Mouse (Mus musculus) neutrophil, adult 5-6 weeks (primary cell): ENCODE measurements at regions not wholly inside any gene's neighbourhood (a gene's known extent, or its start where the extent isn't known, plus 50 kb on each side); places are given as distances from the start of the nearest gene placed in this dataset.

Source experiments
- ATAC-seq: fragments of 151-379, 151-347 bp; 2 replicates; pipeline ENCODE4 v1.8.0; 2017; ENCODE audit warnings: mild to moderate bottlenecking, moderate TSS enrichment; ENCODE audit not compliant: insufficient number of reproducible peaks, poor library complexity, low FRiP score, severe bottlenecking; ENCODE audit errors: extremely low read depth

GRCm38 (mm10) chr12:25210597-25210996, 113.7 kb upstream of the Id2 start:
- ATAC-seq, result no peak

- no peak for ATAC-seq
Measured at GRCm38 (mm10) chr12:25209333-25209728, 112.4 kb upstream of the Id2 start.

DNA sequence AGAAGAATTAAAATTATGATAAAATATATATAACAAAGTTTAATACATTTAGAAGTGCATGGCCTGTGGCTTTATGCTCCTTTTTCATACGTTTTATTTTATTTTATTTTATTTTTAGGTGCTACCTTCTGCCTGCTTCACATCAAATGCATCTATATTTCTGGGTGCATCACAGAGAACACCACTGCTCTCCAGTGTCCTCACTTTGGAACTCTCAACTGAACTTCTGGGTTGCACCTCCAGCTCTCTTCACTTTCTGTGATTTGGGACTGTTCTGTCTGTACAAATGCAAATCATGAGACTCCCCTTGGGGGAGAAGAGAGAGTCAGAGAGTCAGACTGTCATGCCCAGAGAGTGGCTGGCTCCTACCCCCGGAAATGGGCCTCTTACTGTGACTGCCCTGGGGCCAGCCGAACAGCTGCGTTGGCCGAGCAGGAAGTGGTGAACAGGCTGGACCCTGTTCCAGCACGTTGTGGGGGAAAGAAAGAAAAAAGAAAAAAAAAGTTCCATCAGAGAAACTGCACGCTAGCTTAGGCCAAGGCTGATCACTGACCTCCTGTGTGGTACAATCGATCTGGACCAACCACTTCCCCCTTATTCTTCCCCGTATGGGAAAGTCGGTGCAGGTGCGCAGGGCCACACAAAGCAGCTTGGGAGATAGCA, 111.9 kb upstream of the Id2 start:
- peak; percentile 72 for ATAC-seq

DNA sequence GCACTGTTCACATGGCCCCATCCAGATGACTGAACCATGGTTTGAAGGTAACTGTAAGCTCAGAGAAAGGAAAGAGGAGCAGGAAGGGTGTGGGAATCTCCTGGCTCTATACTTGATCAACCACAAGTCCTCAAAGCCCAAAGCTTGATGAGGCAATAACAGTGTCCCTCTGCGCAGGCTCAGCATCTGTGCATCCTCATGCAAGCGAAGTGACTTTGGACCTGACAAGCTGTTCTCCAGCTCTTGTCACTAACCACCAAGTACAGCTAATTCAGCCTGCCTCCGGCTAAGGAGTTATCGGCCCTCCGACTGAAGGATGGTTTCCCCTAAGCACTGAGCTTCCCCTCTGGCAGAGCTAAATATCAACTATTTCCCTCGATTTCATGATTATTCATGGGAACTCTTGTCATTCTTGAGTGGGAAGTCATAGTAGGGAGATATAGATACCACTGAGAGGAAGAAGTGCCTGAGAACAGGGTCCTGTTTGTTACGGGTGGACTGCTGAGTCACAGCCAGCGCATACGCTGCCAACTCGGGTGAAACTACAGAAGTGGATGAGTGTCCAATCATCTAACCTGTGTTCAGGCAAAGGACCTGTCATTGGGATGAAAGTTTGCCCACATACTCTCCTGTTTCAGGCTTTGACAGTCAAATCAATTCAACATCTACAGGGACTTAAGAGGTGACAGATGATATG, 106.6 kb upstream of the Id2 start:
- ATAC-seq, result peak; percentile 58

DNA sequence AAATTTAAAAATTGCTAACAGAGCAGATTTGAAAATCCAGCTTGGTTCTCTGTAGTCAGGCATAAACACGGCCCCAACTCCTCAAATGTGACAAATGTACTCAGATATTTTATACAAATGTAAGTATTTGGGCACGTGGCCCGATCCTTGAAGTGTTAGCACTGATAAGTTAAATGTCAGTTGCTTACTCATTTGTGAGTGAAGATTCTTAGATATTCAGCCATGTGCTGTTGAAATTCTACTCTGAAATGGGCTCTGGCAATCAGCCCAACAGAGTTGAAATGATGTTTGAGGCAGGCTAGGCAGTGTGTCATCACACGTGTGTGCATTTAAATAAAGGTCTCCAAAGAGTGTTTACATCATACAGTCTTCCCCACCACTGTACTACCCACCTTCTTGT, 103.2 kb upstream of the Id2 start:
- no peak for ATAC-seq

DNA sequence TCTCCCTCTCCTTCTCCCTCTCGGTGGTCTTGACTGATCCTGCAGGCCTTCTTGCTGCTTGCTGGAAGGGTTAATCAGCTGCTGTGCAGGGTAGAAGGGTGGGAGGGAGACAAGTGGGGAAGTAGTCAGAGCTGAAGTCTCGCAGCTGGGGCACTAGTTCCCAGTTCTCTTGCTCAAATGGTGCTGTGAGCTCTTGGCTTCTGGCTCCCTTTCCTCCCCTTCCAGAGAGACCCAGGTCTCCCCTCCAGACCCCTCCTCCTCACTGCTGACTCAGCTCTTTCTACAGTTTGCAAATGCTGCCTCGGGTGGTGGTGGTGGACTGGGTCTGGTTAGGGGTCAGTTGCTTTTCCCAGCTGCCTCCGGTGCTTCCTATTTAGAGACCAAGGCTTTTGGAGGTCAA, 100.8 kb upstream of the Id2 start:
- no peak for ATAC-seq

DNA sequence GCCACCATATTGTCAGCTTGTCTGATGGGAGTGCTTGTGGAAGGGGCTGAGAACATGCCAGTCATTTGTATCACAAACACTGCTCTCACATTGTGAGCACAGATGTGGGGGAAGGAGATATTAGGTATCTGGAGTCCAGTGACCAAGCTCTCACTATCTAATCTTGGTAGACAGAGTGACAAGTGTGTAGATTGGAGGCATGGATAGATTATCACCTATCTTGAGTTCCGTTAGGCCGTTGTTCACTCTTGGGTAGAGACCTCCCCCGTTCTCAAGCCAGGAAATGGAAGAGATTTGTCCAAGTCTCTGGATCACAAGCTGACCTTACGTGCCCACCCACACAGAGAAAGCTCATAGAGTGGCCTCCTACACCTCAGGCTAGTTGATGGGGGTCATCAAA, 99.1 kb upstream of the Id2 start:
- ATAC-seq, result no peak

GRCm38 (mm10) chr12:25192216-25192615, 95.3 kb upstream of the Id2 start:
- no peak for ATAC-seq

- ATAC-seq, result 0 out of 2 replicates have a peak, but pooled peaks have one; percentile 18
Measured at GRCm38 (mm10) chr12:25190360-25190759, 93.4 kb upstream of the Id2 start.

DNA sequence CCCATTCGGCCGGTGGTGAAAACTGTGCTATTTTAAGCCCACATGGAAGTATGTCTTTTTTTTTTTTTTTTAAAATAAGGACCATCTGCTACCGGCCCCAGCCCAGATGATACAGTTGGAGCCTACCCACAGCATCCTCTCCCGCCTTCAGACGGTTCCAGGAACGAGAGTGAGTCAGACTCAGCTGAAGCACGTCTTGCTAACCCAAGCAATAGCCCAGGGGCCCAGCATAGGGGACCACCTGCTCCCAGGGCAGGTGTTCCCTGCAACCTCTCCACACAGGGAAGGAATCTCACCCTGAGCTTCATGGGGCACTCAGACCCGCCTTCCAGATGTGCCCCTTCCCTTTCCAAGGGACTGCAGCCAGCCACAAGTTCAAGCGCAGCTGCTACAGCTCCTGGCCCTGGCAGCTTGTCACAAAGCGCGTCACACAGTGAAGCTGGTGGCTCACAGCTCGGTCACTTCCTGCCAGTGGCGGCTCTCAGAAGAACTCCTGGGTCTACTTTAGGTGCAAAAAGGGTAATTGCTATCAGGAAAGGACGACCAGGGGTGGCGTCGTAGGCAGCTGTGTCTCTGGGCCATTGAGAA, 92.3 kb upstream of the Id2 start:
- peak; percentile 76 for ATAC-seq

DNA sequence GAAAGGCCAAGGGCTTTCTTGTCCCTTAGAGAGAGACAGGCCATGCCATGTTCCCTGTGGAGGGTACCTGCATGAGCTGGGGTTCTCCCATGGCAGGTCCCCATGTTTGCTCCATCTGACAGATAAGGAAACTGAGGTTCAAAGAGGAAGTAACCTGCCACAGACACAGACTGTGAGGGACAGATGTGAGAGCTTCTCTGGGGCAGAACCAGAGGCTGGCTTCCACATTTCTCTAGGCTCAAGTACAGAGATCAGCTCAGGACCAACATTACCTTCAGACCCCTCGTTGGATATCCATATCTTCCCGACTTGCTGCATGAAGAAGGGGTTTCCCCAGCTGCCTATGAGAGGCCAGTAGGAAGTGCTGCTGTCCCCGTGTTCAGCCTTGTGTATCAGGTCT, 91.6 kb upstream of the Id2 start:
- ATAC-seq, result no peak

DNA sequence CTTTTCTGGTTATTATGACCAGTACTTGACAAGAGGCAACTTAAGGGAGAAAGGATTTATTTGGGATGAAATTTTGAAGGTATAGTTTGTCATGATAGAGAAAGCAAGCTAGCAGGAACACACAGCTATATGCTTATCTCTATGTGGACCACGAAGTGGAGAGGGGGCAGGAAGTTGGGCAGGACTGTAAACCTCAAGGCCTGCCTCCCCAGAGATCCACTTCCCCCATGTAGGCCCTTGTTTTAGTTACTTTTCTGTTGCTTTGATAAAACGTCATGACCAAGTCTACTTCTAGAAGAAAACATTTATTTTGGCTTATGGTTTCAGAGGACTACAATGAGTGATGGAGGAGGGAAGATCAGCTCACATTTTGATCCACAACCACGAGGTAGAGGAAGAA, 90.3 kb upstream of the Id2 start:
- ATAC-seq, result no peak

- ATAC-seq, result no peak
Measured at GRCm38 (mm10) chr12:25182680-25183079, 85.7 kb upstream of the Id2 start.

DNA sequence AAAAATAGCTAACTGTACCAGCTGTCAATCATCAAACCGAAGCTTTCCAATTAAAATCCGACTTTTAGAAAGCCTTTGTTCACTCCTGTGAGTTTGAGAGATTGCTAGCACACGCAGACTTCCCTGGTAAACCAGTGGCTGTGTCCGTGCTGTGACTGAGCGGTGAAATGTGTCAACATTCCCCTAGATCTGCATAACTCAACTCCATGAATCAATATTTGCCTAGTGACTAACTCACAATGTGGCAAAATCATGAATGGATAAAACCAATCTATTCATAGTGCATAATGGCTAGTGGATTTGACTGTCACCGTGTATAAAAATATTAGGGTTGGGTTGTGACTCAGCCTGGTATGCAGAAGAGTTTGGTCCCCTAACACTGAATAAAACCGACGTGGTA, 84.4 kb upstream of the Id2 start:
- no peak for ATAC-seq

DNA sequence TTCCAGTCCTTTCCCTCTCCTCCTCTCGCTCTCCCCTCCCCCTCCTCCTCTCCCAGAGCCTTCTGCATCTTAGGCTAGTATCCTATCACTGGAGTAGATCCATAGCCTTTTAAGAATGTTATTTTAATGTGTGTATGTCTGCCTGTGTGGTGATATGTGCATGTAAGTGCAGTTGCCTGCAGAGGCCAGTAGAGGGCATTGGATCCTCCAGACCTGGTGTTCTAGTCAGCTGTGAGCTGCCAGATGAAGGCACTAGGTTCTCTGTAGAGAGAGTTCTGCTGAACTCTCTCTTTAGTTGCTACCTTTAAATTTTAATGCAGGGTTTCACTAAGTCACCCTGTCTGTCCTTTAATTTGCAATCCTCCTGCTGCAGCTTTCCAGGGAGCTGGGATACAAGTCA, 83.9 kb upstream of the Id2 start:
- ATAC-seq, result no peak

DNA sequence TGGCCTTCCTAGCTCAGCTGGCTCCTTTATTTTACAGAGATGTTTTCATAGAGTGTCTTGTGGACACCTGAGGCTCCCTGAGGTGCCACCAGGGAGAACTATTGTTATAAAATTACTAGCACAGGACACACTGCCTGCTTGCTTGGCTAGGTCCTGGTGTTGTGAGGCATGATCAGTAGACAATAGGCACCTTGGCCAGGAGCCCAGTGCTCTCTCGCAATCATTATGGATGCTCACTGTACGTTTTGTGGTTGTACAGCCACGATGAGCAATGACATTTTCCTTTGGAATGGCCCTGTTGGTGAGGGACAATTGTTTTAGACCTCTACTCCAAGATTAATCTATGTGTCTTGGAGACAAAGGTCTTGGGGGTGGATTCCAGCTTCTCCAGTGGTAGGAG, 83.3 kb upstream of the Id2 start:
- ATAC-seq, result no peak

GRCm38 (mm10) chr12:25178491-25179115, 81.7 kb upstream of the Id2 start:
- no peak for ATAC-seq

DNA sequence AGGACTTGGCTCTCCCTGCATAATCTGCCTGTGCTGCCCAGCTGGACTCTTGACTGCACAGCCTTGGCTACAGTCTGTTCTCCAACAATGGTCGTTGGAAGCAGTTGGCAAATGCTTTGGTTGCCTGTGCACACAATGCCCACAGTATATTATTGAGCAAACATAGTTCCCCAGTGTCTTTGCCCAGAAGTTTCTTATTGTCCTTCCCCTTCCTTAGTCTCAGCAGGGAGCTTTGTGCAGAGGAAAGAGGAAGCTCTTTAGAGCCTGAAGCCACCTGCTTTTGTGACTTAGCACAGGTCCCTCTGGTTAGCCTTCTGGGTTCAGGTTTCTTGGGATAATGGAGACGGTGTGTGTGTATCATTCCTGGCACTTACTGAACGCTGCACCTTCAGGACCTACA, 80.9 kb upstream of the Id2 start:
- ATAC-seq, result peak; percentile 63

DNA sequence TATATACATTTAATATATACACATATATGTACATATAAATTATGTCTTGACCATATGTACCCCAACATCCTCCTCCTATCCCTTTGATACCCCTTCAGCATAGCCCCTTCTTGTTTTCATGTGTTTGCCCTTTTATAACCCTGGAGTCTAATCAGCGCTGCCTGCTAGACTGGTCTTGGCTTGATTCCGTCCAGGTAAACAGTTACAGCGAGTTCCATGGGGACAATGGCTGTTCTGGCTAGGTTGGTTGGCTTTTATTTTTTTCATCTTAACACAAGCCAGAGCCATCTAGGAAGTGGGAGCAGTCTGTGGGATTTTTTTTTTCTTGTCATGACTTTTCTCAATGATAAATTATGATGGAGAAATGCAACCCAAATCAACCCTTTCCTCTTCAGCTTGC, 79.6 kb upstream of the Id2 start:
- ATAC-seq, result no peak

GRCm38 (mm10) chr12:25173064-25173463, 76.1 kb upstream of the Id2 start:
- ATAC-seq, result no peak
